Mouse (Mus musculus): Measurements from ENCODE around the gene Gm2564.
"Not testable (repeated sequence)": the region's sequence is repeated elsewhere in the genome, so short reads cannot be mapped to it uniquely, and the experiment has no call there.

DNA sequence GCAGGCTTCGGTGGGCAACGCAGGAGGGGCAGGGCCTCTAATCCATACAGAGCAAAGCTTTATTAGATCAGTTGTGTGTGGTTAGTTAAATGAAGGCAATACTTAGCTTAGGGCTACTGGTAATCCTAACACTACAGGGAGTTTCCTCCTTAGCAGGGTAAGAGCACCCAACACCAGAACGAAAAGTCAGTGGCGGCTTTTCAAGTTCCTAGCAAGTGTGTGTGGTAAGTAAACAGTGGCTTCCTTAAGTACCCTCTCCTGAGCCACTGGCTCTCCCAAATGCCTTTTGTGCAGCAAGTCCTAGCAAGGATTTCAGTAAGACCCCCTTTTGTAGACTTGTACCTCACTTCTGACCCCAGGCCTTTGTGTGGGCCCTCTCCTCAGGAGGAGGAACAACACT lies 45.9 kb downstream of the Gm2564 start:
- not testable (repeated sequence) for TF ChIP-seq POLR2A, CTCF (IDR thresholded peaks at IDR 0.05; ENCODE audit: insufficient read depth, low read depth, low read length)
